Mouse (Mus musculus): Measurements from ENCODE around the gene Olfr807.

Olfr807 gene

GRCm38 (mm10) chr10:129757693-129758092, at the start of gene Olfr807:
Olfr807 (minus strand) TSS chr10:129757793.
- ChIA-PET POLR2A (no interaction called here), CTCF (no interaction called here)

- ChIA-PET CTCF (no interaction called here), POLR2A (no interaction called here)
Measured at GRCm38 (mm10) chr10:129804296-129804695, 46.7 kb upstream of the Olfr807 start, which contains the start of gene Olfr811. Olfr811 (minus strand) TSS chr10:129804396.

GRCm38 (mm10) chr10:129794817-129795216, 37.2 kb upstream of the Olfr807 start, which contains the start of gene Olfr810:
Olfr810 (minus strand) TSS chr10:129794917.
- POLR2A ChIA-PET, result no interaction called here
- CTCF ChIA-PET, result no interaction called here

GRCm38 (mm10) chr10:129778123-129778522, 20.5 kb upstream of the Olfr807 start:
- ChIA-PET POLR2A (no interaction called here), CTCF (no interaction called here)

- ChIA-PET POLR2A (no interaction called here), CTCF (no interaction called here)
Measured at GRCm38 (mm10) chr10:129774338-129774737, 16.7 kb upstream of the Olfr807 start, which contains the start of gene Olfr809. Olfr809 (plus strand) TSS chr10:129774638.

- CTCF ChIA-PET, result no interaction called here
- POLR2A ChIA-PET, result no interaction called here
Measured at GRCm38 (mm10) chr10:129765182-129765581, 7.6 kb upstream of the Olfr807 start, which contains the start of gene Olfr808. Olfr808 (plus strand) TSS chr10:129765482.

- CTCF ChIA-PET, result no interaction called here
- POLR2A ChIA-PET, result no interaction called here
Measured at GRCm38 (mm10) chr10:129741821-129742220, 15.8 kb downstream of the Olfr807 start, which contains the start of gene Olfr806. Olfr806 (minus strand) TSS chr10:129741921.

GRCm38 (mm10) chr10:129729275-129729674, 28.3 kb downstream of the Olfr807 start, which contains the start of gene Olfr805:
Olfr805 (minus strand) TSS chr10:129729375.
- CTCF ChIA-PET, result no interaction called here
- POLR2A ChIA-PET, result interaction anchor here in 1 of 4 experiments (0.6 kb wide), 1 partner anchor 189 kb away, joined by 3 read pairs; no protein-coding TSS in a partner anchor
